Mouse (Mus musculus): ENCODE measurements around the gene Phactr3. TPM values are rescaled to one million over a fixed set of nuclear protein-coding genes. Genes with fewer than 3 reads are reported as not detected.
A peak's percentile ranks its signal among the peaks of the same experiment; 100 is the strongest.

Gene Phactr3
- polyA plus RNA-seq, 1 experiment from 2014 or later = 11.7 TPM

DNA sequence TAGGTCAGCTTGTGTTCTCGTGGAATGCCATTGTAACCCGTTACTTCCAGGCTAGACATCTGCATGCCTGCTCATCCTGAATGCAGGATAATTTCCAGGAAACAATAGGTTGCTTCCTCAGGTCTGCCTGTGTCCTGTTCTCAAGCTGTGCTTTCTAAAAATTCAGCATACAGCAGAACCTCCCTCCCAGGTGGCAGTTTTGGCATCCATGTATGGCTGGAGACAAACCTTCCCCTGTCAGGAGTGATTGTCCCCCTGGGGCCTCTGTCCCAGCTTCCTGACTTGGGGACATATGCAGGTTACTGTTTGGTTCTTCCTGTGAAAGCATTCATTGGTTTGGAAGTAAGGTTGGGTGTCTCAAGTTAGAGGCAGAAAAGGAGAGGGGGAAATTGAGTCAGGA, 74.7 kb downstream of the Phactr3 start:
- WGBS = 51% methylated on average over 2 of the region's 2 CpGs
- DNase-seq (ENCODE audit: low spot score, missing footprints) = peak; percentile 61
- H3K27ac ChIP-seq (ENCODE audit: low read depth, low read length) = no peak overlapping the region
- H3K9ac ChIP-seq (ENCODE audit: low read length) = no peak overlapping the region
- H3K27me3 ChIP-seq (ENCODE audit: control insufficient read depth, insufficient read depth, low read length) = no peaks in the 10 kb centered on the region
- no peaks in the 10 kb centered on the region for H3K9me3 ChIP-seq (ENCODE audit: control insufficient read depth, low read length)
- no peak overlapping the region for H3K4me3 ChIP-seq (ENCODE audit: low read depth, low read length)
- no peak for ATAC-seq (ENCODE audit: low FRiP score)
- H3K4me2 ChIP-seq = no peak overlapping the region
- no peaks in the 10 kb centered on the region for H3K36me3 ChIP-seq (ENCODE audit: control insufficient read depth, insufficient read depth, low read length)
- peaks cover 4% of the 10 kb centered on the region; the same call in 1 of the 2 replicates for H3K4me1 ChIP-seq (ENCODE audit: control insufficient read depth, insufficient read depth, low read length)

DNA sequence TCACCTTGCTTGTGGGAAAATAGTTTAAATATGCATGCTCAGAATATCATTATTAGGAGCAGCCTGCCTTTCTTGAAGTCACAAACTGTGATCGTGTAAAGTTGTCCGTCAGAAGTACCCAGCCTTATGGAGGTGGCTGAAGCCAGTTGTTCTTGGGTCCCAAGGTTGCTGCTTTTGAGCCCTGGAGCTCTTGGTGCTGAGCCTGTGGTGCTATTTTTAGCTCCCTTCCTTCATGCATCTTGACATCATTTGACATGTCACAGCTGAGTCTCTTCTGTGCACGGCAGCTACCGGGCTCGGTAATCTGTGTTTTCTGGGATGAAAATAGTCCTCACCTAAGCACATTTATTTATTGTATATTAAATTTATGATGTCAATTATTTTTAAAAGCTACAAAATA, 76.1 kb downstream of the Phactr3 start:
- H3K27me3 ChIP-seq (ENCODE audit: control insufficient read depth, insufficient read depth, low read length) = no peaks in the 10 kb centered on the region
- ATAC-seq (ENCODE audit: low FRiP score) (no peak), DNase-seq (ENCODE audit: low spot score, missing footprints) (peak; percentile 41)
- H3K27ac ChIP-seq (ENCODE audit: low read depth, low read length) = no peak overlapping the region
- H3K9ac ChIP-seq (ENCODE audit: low read length) = no peak overlapping the region
- WGBS = 89% methylated on average over 5 of the region's 5 CpGs
- no peaks in the 10 kb centered on the region for H3K36me3 ChIP-seq (ENCODE audit: control insufficient read depth, insufficient read depth, low read length)
- no peak overlapping the region for H3K4me3 ChIP-seq (ENCODE audit: low read depth, low read length)
- no peak overlapping the region for H3K4me2 ChIP-seq
- no peaks in the 10 kb centered on the region for H3K9me3 ChIP-seq (ENCODE audit: control insufficient read depth, low read length)
- H3K4me1 ChIP-seq (ENCODE audit: control insufficient read depth, insufficient read depth, low read length) = no peaks in the 10 kb centered on the region

DNA sequence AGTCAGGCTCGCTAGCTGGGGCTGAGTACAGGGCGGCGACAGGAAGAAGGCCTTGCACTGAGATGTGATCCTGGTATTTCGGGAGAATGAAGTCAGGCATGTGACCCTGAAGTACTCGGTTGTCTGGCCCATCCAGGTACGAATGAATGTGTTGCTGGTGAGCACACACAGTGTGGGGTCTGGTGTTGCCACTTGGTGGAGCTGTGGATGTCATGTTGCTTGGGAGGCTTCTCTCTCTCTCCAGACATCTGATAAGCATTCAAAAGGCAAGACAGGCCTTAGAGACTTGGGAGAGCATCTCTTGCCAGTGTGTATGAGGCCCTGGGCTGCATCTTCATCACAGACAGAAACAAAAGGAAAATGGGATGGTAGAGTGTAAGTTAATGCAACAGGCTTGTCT, 77.3 kb downstream of the Phactr3 start:
- Histone ChIP-seq H3K27ac (ENCODE audit: low read depth, low read length) (no peak overlapping the region), H3K4me2 (no peak overlapping the region), H3K36me3 (ENCODE audit: control insufficient read depth, insufficient read depth, low read length) (no peaks in the 10 kb centered on the region), H3K27me3 (ENCODE audit: control insufficient read depth, insufficient read depth, low read length) (no peaks in the 10 kb centered on the region), H3K4me1 (ENCODE audit: control insufficient read depth, insufficient read depth, low read length) (no peaks in the 10 kb centered on the region), H3K4me3 (ENCODE audit: low read depth, low read length) (no peak overlapping the region), H3K9me3 (ENCODE audit: control insufficient read depth, low read length) (no peaks in the 10 kb centered on the region), H3K9ac (ENCODE audit: low read length) (no peak overlapping the region)
- 90% methylated on average over 6 of the region's 6 CpGs for WGBS
- DNase-seq (ENCODE audit: low spot score, missing footprints) (no peak), ATAC-seq (ENCODE audit: low FRiP score) (0 out of 2 replicates have a peak, but pooled peaks have one; percentile 12)

DNA sequence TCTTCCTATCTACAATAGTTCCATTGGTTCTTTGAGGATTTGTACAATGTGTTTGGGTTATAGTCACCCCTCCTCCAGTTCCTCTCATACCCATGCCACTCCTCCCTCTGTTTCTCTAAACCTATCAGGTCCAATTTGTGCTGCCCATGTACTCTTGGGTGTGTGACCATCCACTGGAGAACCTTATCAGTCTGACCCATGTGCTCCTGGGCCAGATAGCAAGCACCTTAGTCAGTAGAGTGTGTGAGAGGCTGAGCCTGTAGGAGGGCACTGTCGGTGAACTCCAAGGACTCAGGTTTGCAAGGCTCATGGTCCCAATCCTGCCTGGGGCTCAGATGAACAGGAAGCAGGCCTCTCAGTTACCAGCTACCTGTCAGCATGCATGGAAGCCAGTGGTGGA, 78.8 kb downstream of the Phactr3 start:
- H3K27ac ChIP-seq (ENCODE audit: low read depth, low read length) = no peak overlapping the region
- DNase-seq (ENCODE audit: low spot score, missing footprints) (peak; percentile 10), ATAC-seq (ENCODE audit: low FRiP score) (no peak)
- no peak overlapping the region for H3K9ac ChIP-seq (ENCODE audit: low read length)
- WGBS = 97% methylated on average over 1 of the region's 1 CpGs
- no peak overlapping the region for H3K4me3 ChIP-seq (ENCODE audit: low read depth, low read length)
- H3K27me3 ChIP-seq (ENCODE audit: control insufficient read depth, insufficient read depth, low read length) = no peaks in the 10 kb centered on the region
- H3K9me3 ChIP-seq (ENCODE audit: control insufficient read depth, low read length) = no peaks in the 10 kb centered on the region
- no peaks in the 10 kb centered on the region for H3K4me1 ChIP-seq (ENCODE audit: control insufficient read depth, insufficient read depth, low read length)
- no peak overlapping the region for H3K4me2 ChIP-seq
- no peaks in the 10 kb centered on the region for H3K36me3 ChIP-seq (ENCODE audit: control insufficient read depth, insufficient read depth, low read length)

DNA sequence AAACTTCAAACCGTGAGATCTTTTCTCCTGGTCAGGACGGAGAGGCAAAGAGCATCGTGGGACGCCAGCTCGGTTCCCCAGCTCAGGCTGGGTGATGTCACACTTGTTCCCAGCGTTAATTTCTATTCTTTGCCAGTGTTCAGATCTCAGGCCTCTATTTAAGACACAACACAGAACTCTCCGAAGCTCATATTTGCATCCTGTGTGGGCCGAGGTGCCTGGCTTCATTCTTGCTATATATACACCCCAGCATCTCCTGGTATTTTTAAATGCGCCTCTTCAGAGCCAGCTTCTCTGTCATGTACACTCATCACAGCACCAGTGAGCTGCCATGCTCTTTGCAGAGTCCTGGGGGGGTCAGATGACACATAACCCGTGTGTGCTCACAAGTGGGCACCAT, 85.7 kb downstream of the Phactr3 start:
- Histone ChIP-seq H3K9me3 (ENCODE audit: control insufficient read depth, low read length) (no peaks in the 10 kb centered on the region), H3K9ac (ENCODE audit: low read length) (no peak overlapping the region), H3K27me3 (ENCODE audit: control insufficient read depth, insufficient read depth, low read length) (no peaks in the 10 kb centered on the region), H3K4me3 (ENCODE audit: low read depth, low read length) (no peak overlapping the region), H3K4me2 (no peak overlapping the region), H3K4me1 (ENCODE audit: control insufficient read depth, insufficient read depth, low read length) (no peaks in the 10 kb centered on the region), H3K27ac (ENCODE audit: low read depth, low read length) (no peak overlapping the region), H3K36me3 (ENCODE audit: control insufficient read depth, insufficient read depth, low read length) (no peaks in the 10 kb centered on the region)
- DNase-seq (ENCODE audit: low spot score, missing footprints) (peak; percentile 33), ATAC-seq (ENCODE audit: low FRiP score) (no peak)
- 88% methylated on average over 10 of the region's 10 CpGs for WGBS

DNA sequence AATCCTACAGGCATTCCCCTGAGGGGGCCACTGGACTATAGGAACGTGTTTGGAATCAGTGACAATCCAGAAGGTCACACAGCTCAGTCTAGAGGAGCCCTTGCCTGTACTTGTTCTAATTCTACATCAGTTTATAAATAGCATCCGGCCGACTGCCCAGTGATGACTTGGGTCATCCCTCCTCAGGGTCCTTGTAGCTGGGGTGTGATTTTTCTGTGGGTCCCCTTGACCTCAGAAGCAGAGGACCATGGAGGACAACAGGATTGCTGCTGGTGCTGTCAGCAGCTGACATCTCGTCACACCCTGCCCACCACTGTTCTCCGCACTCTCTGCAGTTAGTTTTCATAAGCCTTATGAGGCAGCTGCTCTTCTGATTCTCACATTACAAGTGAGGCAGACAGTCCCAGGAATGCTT, 89.4 kb downstream of the Phactr3 start:
- WGBS = 82% methylated on average over 5 of the region's 5 CpGs
- Histone ChIP-seq H3K27ac (ENCODE audit: low read depth, low read length) (no peak overlapping the region), H3K9me3 (ENCODE audit: control insufficient read depth, low read length) (no peaks in the 10 kb centered on the region), H3K4me1 (ENCODE audit: control insufficient read depth, insufficient read depth, low read length) (no peaks in the 10 kb centered on the region), H3K36me3 (ENCODE audit: control insufficient read depth, insufficient read depth, low read length) (no peaks in the 10 kb centered on the region), H3K4me2 (no peak overlapping the region), H3K4me3 (ENCODE audit: low read depth, low read length) (no peak overlapping the region), H3K27me3 (ENCODE audit: control insufficient read depth, insufficient read depth, low read length) (no peaks in the 10 kb centered on the region), H3K9ac (ENCODE audit: low read length) (no peak overlapping the region)
- DNase-seq (ENCODE audit: low spot score, missing footprints) (peak; percentile 62), ATAC-seq (ENCODE audit: low FRiP score) (no peak)

DNA sequence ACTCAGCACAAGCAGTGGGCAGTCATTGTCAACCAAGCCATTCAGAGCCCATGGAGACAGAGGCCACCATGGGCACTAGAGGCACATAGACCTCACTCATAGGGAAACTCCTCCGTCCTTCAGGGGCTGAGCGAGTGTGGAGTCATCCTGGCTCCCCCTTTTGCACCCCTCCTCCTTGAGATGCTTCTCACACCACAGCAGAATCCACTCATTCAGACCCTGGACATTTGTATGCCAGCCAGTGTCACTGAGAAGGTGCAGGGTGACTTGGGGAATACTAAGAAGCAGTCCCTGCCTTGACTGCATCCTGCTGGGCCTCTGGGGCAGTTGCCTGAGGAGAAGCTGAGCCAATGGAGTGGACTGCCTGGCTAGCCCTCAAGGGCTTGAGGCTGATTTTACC, 95.1 kb downstream of the Phactr3 start:
- Histone ChIP-seq H3K4me1 (ENCODE audit: control insufficient read depth, insufficient read depth, low read length) (no peaks in the 10 kb centered on the region), H3K4me2 (no peak overlapping the region), H3K4me3 (ENCODE audit: low read depth, low read length) (no peak overlapping the region), H3K27me3 (ENCODE audit: control insufficient read depth, insufficient read depth, low read length) (no peaks in the 10 kb centered on the region), H3K9me3 (ENCODE audit: control insufficient read depth, low read length) (no peaks in the 10 kb centered on the region), H3K27ac (ENCODE audit: low read depth, low read length) (no peak overlapping the region), H3K9ac (ENCODE audit: low read length) (no peak overlapping the region), H3K36me3 (ENCODE audit: control insufficient read depth, insufficient read depth, low read length) (no peaks in the 10 kb centered on the region)
- WGBS = 67% methylated on average over 2 of the region's 2 CpGs
- DNase-seq (ENCODE audit: low spot score, missing footprints) (no peak), ATAC-seq (ENCODE audit: low FRiP score) (no peak)

DNA sequence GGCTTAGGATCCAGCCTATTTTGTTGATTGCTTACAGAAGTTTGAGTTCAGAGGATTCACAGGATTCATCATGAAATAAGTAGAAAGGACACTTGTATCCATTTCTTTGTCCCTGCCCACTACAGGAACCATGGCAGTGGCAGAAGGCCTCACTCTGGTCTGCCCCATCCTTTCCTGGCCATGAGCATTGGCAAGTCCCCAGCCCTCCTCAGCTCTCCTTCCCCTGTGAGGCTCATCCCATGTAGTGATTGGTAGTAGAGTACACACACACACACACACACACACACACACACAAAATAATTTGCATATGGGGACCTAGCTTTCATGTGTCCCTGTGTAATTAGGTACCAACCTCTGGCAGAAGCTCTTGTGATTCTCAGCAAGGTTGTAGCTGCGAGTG, 95.8 kb downstream of the Phactr3 start:
- Histone ChIP-seq H3K4me2 (no peak overlapping the region), H3K4me1 (ENCODE audit: control insufficient read depth, insufficient read depth, low read length) (no peaks in the 10 kb centered on the region), H3K27me3 (ENCODE audit: control insufficient read depth, insufficient read depth, low read length) (no peaks in the 10 kb centered on the region), H3K9ac (ENCODE audit: low read length) (no peak overlapping the region), H3K4me3 (ENCODE audit: low read depth, low read length) (no peak overlapping the region), H3K36me3 (ENCODE audit: control insufficient read depth, insufficient read depth, low read length) (no peaks in the 10 kb centered on the region), H3K9me3 (ENCODE audit: control insufficient read depth, low read length) (no peaks in the 10 kb centered on the region), H3K27ac (ENCODE audit: low read depth, low read length) (no peak overlapping the region)
- peak; percentile 47; the same call in 1 of the 2 replicates for ATAC-seq (ENCODE audit: low FRiP score)
- no peak for DNase-seq (ENCODE audit: low spot score, missing footprints)
- 92% methylated on average over 1 of the region's 1 CpGs for WGBS

DNA sequence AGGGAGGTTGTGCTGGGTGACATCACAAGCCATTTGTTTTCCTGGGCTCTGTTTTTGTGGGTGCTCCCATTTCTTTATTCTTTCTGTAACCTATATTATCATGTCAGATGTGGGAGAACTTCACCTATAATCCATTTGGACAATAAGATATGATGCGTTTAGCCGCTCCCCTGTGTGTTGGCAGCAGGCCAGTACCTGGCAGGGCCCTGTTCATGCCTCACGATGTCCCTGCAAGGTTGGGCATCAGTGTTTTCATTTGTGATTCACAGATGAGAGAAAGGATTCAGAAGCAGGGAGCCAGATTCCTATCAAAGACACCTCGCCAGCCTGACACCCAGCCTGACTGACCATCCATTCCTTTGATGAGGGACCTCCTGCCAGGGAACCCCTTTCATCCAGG, 99.7 kb downstream of the Phactr3 start:
- DNase-seq (ENCODE audit: low spot score, missing footprints) (no peak), ATAC-seq (ENCODE audit: low FRiP score) (no peak)
- H3K27me3 ChIP-seq (ENCODE audit: control insufficient read depth, insufficient read depth, low read length) = no peaks in the 10 kb centered on the region
- H3K4me1 ChIP-seq (ENCODE audit: control insufficient read depth, insufficient read depth, low read length) = no peaks in the 10 kb centered on the region
- no peak overlapping the region for H3K4me2 ChIP-seq
- 72% methylated on average over 4 of the region's 4 CpGs for WGBS
- no peaks in the 10 kb centered on the region for H3K36me3 ChIP-seq (ENCODE audit: control insufficient read depth, insufficient read depth, low read length)
- no peak overlapping the region for H3K9ac ChIP-seq (ENCODE audit: low read length)
- no peak overlapping the region for H3K27ac ChIP-seq (ENCODE audit: low read depth, low read length)
- H3K4me3 ChIP-seq (ENCODE audit: low read depth, low read length) = no peak overlapping the region
- no peaks in the 10 kb centered on the region for H3K9me3 ChIP-seq (ENCODE audit: control insufficient read depth, low read length)

All from midbrain, embryonic 11.5 days (tissue).